Mouse (Mus musculus) midbrain, embryonic 11.5 days (tissue): ENCODE data around the gene Myrip. TPM values are rescaled to one million over a fixed set of nuclear protein-coding genes. Genes with fewer than 3 reads are reported as not detected.
A peak's percentile ranks its signal among the peaks of the same experiment; 100 is the strongest.

Experiments
- ATAC-seq: fragments of 200-750 bp; cut with Nextera tagmentation; 2 replicates; pipeline ENCODE4 v1.8.0; 2017; ENCODE audit warnings: moderate TSS enrichment, moderate library complexity; ENCODE audit not compliant: low FRiP score
- DNase-seq: peaks from one replicate; pipeline ENCODE4 v3.0.0; 2015; ENCODE audit warnings: low spot score; ENCODE audit errors: missing footprints
- H3K27ac ChIP-seq: fragments of 300-500 bp; sonication (generic); 2 replicates; pipeline ENCODE4 v1.5.1; 2014; ENCODE audit warnings: low read depth, low read length
- H3K27me3 ChIP-seq: fragments of 300-500 bp; sonication (generic); 2 replicates; pipeline ENCODE4 v1.6.1; 2014; ENCODE audit warnings: mild to moderate bottlenecking, low read length, moderate library complexity, mixed read lengths; ENCODE audit not compliant: control insufficient read depth, insufficient read depth
- H3K36me3 ChIP-seq: fragments of 300-500 bp; sonication (generic); 2 replicates; pipeline ENCODE4 v1.6.1; 2014; ENCODE audit warnings: mild to moderate bottlenecking, low read length, moderate library complexity, mixed read lengths; ENCODE audit not compliant: control insufficient read depth, insufficient read depth
- H3K4me1 ChIP-seq: fragments of 300-500 bp; sonication (generic); 2 replicates; pipeline ENCODE4 v1.6.1; 2014; ENCODE audit warnings: low read length; ENCODE audit not compliant: control insufficient read depth, insufficient read depth
- H3K4me2 ChIP-seq: fragments of 300-500 bp; sonication (generic); 2 replicates; pipeline ENCODE4 v1.6.1; 2014; ENCODE audit warnings: mild to moderate bottlenecking, moderate library complexity
- H3K4me3 ChIP-seq: fragments of 300-500 bp; sonication (generic); 2 replicates; pipeline ENCODE4 v1.5.1; 2014; ENCODE audit warnings: low read depth, low read length
- H3K9ac ChIP-seq: fragments of 300-500 bp; sonication (generic); 2 replicates; pipeline ENCODE4 v1.6.1; 2014; ENCODE audit warnings: low read length
- H3K9me3 ChIP-seq: fragments of 300-500 bp; sonication (generic); 2 replicates; pipeline ENCODE4 v1.6.1; 2016; ENCODE audit warnings: low read length; ENCODE audit not compliant: control insufficient read depth
- WGBS: fragments of 180-500 bp; shearing (Covaris S2); extraction: QIAGEN DNeasy Blood & Tissue Kit; methylation state at CpG from one replicate; pipeline ENCODE4 v1.1.7; 2014; 5-methylcytosine and 5-hydroxymethylcytosine counted together
- polyA plus RNA-seq: library from polyadenylated mRNA; unstranded; fragments of >200 nt; fragmentation: Nextera tagmentation; extraction: Ambion mirVana; gene quantifications from 2 replicates; pipeline ENCODE4 v1.2.1, GENCODE M21; 2014

Gene Myrip
- polyA plus RNA-seq, 1 experiment from 2014 or later: 1.6 TPM

GRCm38 (mm10) chr9:120487076-120487475 is 185.8 kb downstream of the Myrip start:
- Histone ChIP-seq H3K27ac (no peak overlapping the region), H3K4me1 (peaks cover 3% of the 10 kb centered on the region), H3K4me3 (no peak overlapping the region), H3K9ac (no peak overlapping the region), H3K4me2 (no peak overlapping the region), H3K36me3 (no peaks in the 10 kb centered on the region), H3K9me3 (no peaks in the 10 kb centered on the region), H3K27me3 (no peaks in the 10 kb centered on the region)
- 92% methylated on average over 8 of the region's 8 CpGs for WGBS
- peak; percentile 26 for DNase-seq
- no peak for ATAC-seq

- WGBS: 85% methylated on average over 3 of the region's 3 CpGs
- ATAC-seq: no peak
- H3K9me3 ChIP-seq: no peaks in the 10 kb centered on the region
- peak overlapping the region; percentile 87 for H3K4me2 ChIP-seq
- H3K27ac ChIP-seq: no peak overlapping the region
- no peaks in the 10 kb centered on the region for H3K27me3 ChIP-seq
- peaks cover 13% of the 10 kb centered on the region for H3K36me3 ChIP-seq
- no peak overlapping the region; the same call in 1 of the 2 replicates for H3K9ac ChIP-seq
- no peak overlapping the region for H3K4me3 ChIP-seq
- peak; percentile 85 for DNase-seq
- H3K4me1 ChIP-seq: peaks cover 11% of the 10 kb centered on the region
Observed at GRCm38 (mm10) chr9:120491509-120491908, 190.2 kb downstream of the Myrip start.

GRCm38 (mm10) chr9:120492010-120492399 is 190.7 kb downstream of the Myrip start, which contains the start of gene Eif1b:
TSS of gene Eif1b (plus strand) at chr9:120492232.
- H3K4me1 ChIP-seq: peaks cover 11% of the 10 kb centered on the region
- 3% methylated on average over 19 of the region's 19 CpGs for WGBS
- H3K36me3 ChIP-seq: peaks cover 13% of the 10 kb centered on the region
- H3K27ac ChIP-seq: peak within 1 kb of the TSS; percentile 81
- H3K9me3 ChIP-seq: no peaks in the 10 kb centered on the region
- H3K4me3 ChIP-seq: peak within 1 kb of the TSS; percentile 99
- ATAC-seq: no peak; the same call in none of the 2 replicates
- no peaks in the 10 kb centered on the region for H3K27me3 ChIP-seq
- DNase-seq: no peak
- peak within 1 kb of the TSS; percentile 87 for H3K4me2 ChIP-seq
- peak within 1 kb of the TSS; percentile 100 for H3K9ac ChIP-seq

GRCm38 (mm10) chr9:120492400-120493351 is 191.4 kb downstream of the Myrip start:
- WGBS: under 1% methylated on average over 96 of the region's 97 CpGs
- ATAC-seq (peak; percentile 86), DNase-seq (peak; percentile 97)
- Histone ChIP-seq H3K9me3 (no peaks in the 10 kb centered on the region), H3K9ac (peak overlapping the region; percentile 100), H3K27ac (peak overlapping the region; percentile 81), H3K4me2 (peak overlapping the region; percentile 87), H3K27me3 (no peaks in the 10 kb centered on the region), H3K4me3 (peak overlapping the region; percentile 99), H3K36me3 (peaks cover 13% of the 10 kb centered on the region), H3K4me1 (peaks cover 11% of the 10 kb centered on the region)

GRCm38 (mm10) chr9:120493781-120494180 is 192.5 kb downstream of the Myrip start:
- WGBS: 83% methylated on average over 12 of the region's 12 CpGs
- no peak overlapping the region; the same call in 1 of the 2 replicates for H3K27ac ChIP-seq

GRCm38 (mm10) chr9:120496691-120497090 is 195.4 kb downstream of the Myrip start:
- WGBS: 10% methylated on average over 3 of the region's 3 CpGs
- peaks cover 13% of the 10 kb centered on the region for H3K36me3 ChIP-seq
- no peak overlapping the region for H3K27ac ChIP-seq
- DNase-seq (peak; percentile 98), ATAC-seq (peak; percentile 8; the same call in 1 of the 2 replicates)
- H3K9me3 ChIP-seq: no peaks in the 10 kb centered on the region
- no peak overlapping the region for H3K4me2 ChIP-seq
- H3K4me1 ChIP-seq: peaks cover 11% of the 10 kb centered on the region
- no peak overlapping the region for H3K9ac ChIP-seq
- no peak overlapping the region for H3K4me3 ChIP-seq
- H3K27me3 ChIP-seq: no peaks in the 10 kb centered on the region

More at GRCm38 (mm10) chr9:120493781-120494180, 192.5 kb downstream of the Myrip start:
- Histone ChIP-seq H3K4me1 (peaks cover 11% of the 10 kb centered on the region), H3K9me3 (no peaks in the 10 kb centered on the region), H3K36me3 (peaks cover 13% of the 10 kb centered on the region), H3K27me3 (no peaks in the 10 kb centered on the region), H3K4me2 (peak overlapping the region; percentile 87), H3K4me3 (peak overlapping the region; percentile 99), H3K9ac (peak overlapping the region; percentile 100)
- DNase-seq (peak; percentile 73), ATAC-seq (no peak)

- ATAC-seq (no peak), DNase-seq (peak; percentile 67)
- Histone ChIP-seq H3K36me3 (peaks cover 13% of the 10 kb centered on the region), H3K4me3 (no peak overlapping the region), H3K27ac (no peak overlapping the region), H3K4me2 (no peak overlapping the region), H3K4me1 (peaks cover 9% of the 10 kb centered on the region), H3K27me3 (no peaks in the 10 kb centered on the region), H3K9me3 (no peaks in the 10 kb centered on the region), H3K9ac (no peak overlapping the region)
- 79% methylated on average over 5 of the region's 5 CpGs for WGBS
Observed at GRCm38 (mm10) chr9:120497983-120498382, 196.7 kb downstream of the Myrip start.

- Histone ChIP-seq H3K27me3 (no peaks in the 10 kb centered on the region), H3K4me1 (no peaks in the 10 kb centered on the region), H3K9ac (no peak overlapping the region), H3K27ac (no peak overlapping the region), H3K4me2 (no peak overlapping the region), H3K4me3 (no peak overlapping the region), H3K36me3 (no peaks in the 10 kb centered on the region), H3K9me3 (no peaks in the 10 kb centered on the region; the same call in 1 of the 2 replicates)
- DNase-seq: peak; percentile 84
- 36% methylated on average over 10 of the region's 10 CpGs for WGBS
- ATAC-seq: peak; percentile 48; the same call in 1 of the 2 replicates
Observed at GRCm38 (mm10) chr9:120501191-120501902, 200.0 kb downstream of the Myrip start.
